10 mouse cellular contexts compared by ENCODE assay signal in genomic region chr17:7521127-7521526, GRCm38 (mm10).
DNase-seq lines count a peak whose midpoint lies in the region; ATAC-seq and TF ChIP-seq lines count a peak whose summit lies in the region.
"Had no signal": no experiment of that assay in that cellular context is flagged by ENCODE, and none has a peak within 500 bp of the region (broad histone marks: within the 10 kb centered on the region; RNA-seq: fewer than 3 reads in every experiment).

No protein-coding gene starts in this region.

- H3K4me1 ChIP-seq in heart, embryonic 10.5 days, result no peaks in the 10 kb centered on the region
- H3K4me1 ChIP-seq in heart, embryonic 11.5 days (ENCODE audit: control insufficient read depth, insufficient read depth, low read length), result no peaks in the 10 kb centered on the region
- no peaks in the 10 kb centered on the region for H3K4me1 ChIP-seq in lung, postnatal 0 days (ENCODE audit: insufficient read depth, low read depth, low read length)
- H3K4me1 ChIP-seq in embryonic facial prominence, embryonic 13.5 days, result peaks cover 23% of the 10 kb centered on the region
- peaks cover 9% of the 10 kb centered on the region for H3K4me1 ChIP-seq in limb, embryonic 10.5 days
- peaks cover 8% of the 10 kb centered on the region; the same call in 1 of the 2 replicates for H3K4me1 ChIP-seq in thymus, adult 2 months (replicated peaks; ENCODE audit: control insufficient read depth, insufficient read depth, low read length)
- H3K4me1 ChIP-seq: megakaryocyte, embryonic 14.5 days had no signal

- no peak overlapping the region for H3K4me2 ChIP-seq in heart, embryonic 11.5 days
- no peak overlapping the region for H3K4me2 ChIP-seq in lung, postnatal 0 days (replicated peaks; ENCODE audit: low read depth, low read length)
- H3K4me2 ChIP-seq in embryonic facial prominence, embryonic 13.5 days, result peak overlapping the region; percentile 22

- no peak for TF ChIP-seq EP300 in lung, postnatal 0 days (IDR thresholded peaks at IDR 0.05)

- H3K36me3 ChIP-seq in heart, embryonic 10.5 days, result no peaks in the 10 kb centered on the region
- no peaks in the 10 kb centered on the region for H3K36me3 ChIP-seq in heart, embryonic 11.5 days (ENCODE audit: control insufficient read depth, insufficient read depth, low read length)
- no peaks in the 10 kb centered on the region for H3K36me3 ChIP-seq in lung, postnatal 0 days (ENCODE audit: insufficient read depth, low read length)
- H3K36me3 ChIP-seq in embryonic facial prominence, embryonic 13.5 days, result no peaks in the 10 kb centered on the region
- no peaks in the 10 kb centered on the region for H3K36me3 ChIP-seq in limb, embryonic 10.5 days
- H3K36me3 ChIP-seq in thymus, adult 2 months (ENCODE audit: control insufficient read depth, insufficient read depth, low read length), result no peaks in the 10 kb centered on the region

- no peak overlapping the region for H3K4me3 ChIP-seq in heart, embryonic 10.5 days
- no peak overlapping the region for H3K4me3 ChIP-seq in heart, embryonic 11.5 days (ENCODE audit: low read depth, low read length)
- H3K4me3 ChIP-seq in lung, postnatal 0 days (ENCODE audit: low read depth, low read length), result no peak overlapping the region
- H3K4me3 ChIP-seq in embryonic facial prominence, embryonic 13.5 days, result no peak overlapping the region
- H3K4me3 ChIP-seq in limb, embryonic 10.5 days, result no peak overlapping the region
- H3K4me3 ChIP-seq in thymus, adult 2 months (ENCODE audit: control insufficient read depth, insufficient read depth, low read length), result no peak overlapping the region

- DNase-seq in heart, embryonic 10.5 days (ENCODE audit: low spot score), result no peak
- DNase-seq in lung, postnatal 0 days (ENCODE audit: low spot score), result no peak
- DNase-seq in lung, postnatal 14 days, result no peak
- no peak for DNase-seq in limb, embryonic 10.5 days (ENCODE audit: low spot score)
- no peak for DNase-seq in layer of hippocampus, adult 11-12 months (ENCODE audit: low spot score)
- no peak for DNase-seq in thymus, adult 2 months
- DNase-seq: gastrocnemius, postnatal 36 days had no signal

- no peak for ATAC-seq in heart, embryonic 11.5 days (replicated peaks; ENCODE audit: insufficient number of reproducible peaks, low FRiP score, low TSS enrichment)
- peak; percentile 37; the same call in 1 of the 2 replicates for ATAC-seq in lung, postnatal 0 days
- peak; percentile 59; the same call in 1 of the 2 replicates for ATAC-seq in embryonic facial prominence, embryonic 13.5 days (ENCODE audit: insufficient number of reproducible peaks, insufficient read depth, low FRiP score, low TSS enrichment, low read depth)

- TF ChIP-seq CTCF in lung, postnatal 0 days (IDR thresholded peaks at IDR 0.05), result no peak
- TF ChIP-seq CTCF in thymus, adult 2 months (IDR thresholded peaks at IDR 0.05; ENCODE audit: borderline replicate concordance, control insufficient read depth, extremely low read depth, insufficient read depth, low read length, poor library complexity), result no peak

- TF ChIP-seq POLR2A in thymus, adult 2 months (IDR thresholded peaks at IDR 0.05; ENCODE audit: control insufficient read depth, extremely low read depth, insufficient read depth, low read length, poor library complexity), result no peak

- H3K9ac ChIP-seq in heart, embryonic 11.5 days (ENCODE audit: low read depth, low read length), result no peak overlapping the region
- no peak overlapping the region for H3K9ac ChIP-seq in lung, postnatal 0 days (replicated peaks; ENCODE audit: low read depth)
- no peak overlapping the region for H3K9ac ChIP-seq in embryonic facial prominence, embryonic 13.5 days

- no peaks in the 10 kb centered on the region for H3K9me3 ChIP-seq in heart, embryonic 10.5 days
- H3K9me3 ChIP-seq in heart, embryonic 11.5 days (replicated peaks; ENCODE audit: control insufficient read depth, low read length), result no peaks in the 10 kb centered on the region
- H3K9me3 ChIP-seq in lung, postnatal 0 days (ENCODE audit: low read length), result no peaks in the 10 kb centered on the region
- H3K9me3 ChIP-seq in embryonic facial prominence, embryonic 13.5 days, result no peaks in the 10 kb centered on the region
- no peaks in the 10 kb centered on the region for H3K9me3 ChIP-seq in limb, embryonic 10.5 days (replicated peaks)

- peak overlapping the region; percentile 56; the same call in 1 of the 2 replicates for H3K27ac ChIP-seq in heart, embryonic 10.5 days
- no peak overlapping the region for H3K27ac ChIP-seq in heart, embryonic 11.5 days (ENCODE audit: low read depth, low read length)
- no peak overlapping the region for H3K27ac ChIP-seq in lung, postnatal 0 days (ENCODE audit: low read length)
- H3K27ac ChIP-seq in embryonic facial prominence, embryonic 13.5 days, result peak overlapping the region; percentile 94
- H3K27ac ChIP-seq in limb, embryonic 10.5 days, result peak overlapping the region; percentile 57; the same call in 1 of the 2 replicates
- no peak overlapping the region for H3K27ac ChIP-seq in thymus, adult 2 months (ENCODE audit: control insufficient read depth, insufficient read depth, low read length)

- 67% methylated on average over 10 of the region's 10 CpGs for WGBS in heart, embryonic 10.5 days
- 62% methylated on average over 10 of the region's 10 CpGs for WGBS in heart, embryonic 11.5 days (ENCODE audit: insufficient replicate concordance)
- 51% methylated on average over 10 of the region's 10 CpGs for WGBS in lung, postnatal 0 days
- WGBS in embryonic facial prominence, embryonic 13.5 days, result 28% methylated on average over 10 of the region's 10 CpGs
- 74% methylated on average over 10 of the region's 10 CpGs for WGBS in limb, embryonic 10.5 days
- 9% methylated on average over 10 of the region's 10 CpGs for WGBS in thymus, adult 2 months

- H3K27me3 ChIP-seq in heart, embryonic 10.5 days (ENCODE audit: insufficient read depth, poor library complexity, severe bottlenecking), result no peaks in the 10 kb centered on the region
- no peaks in the 10 kb centered on the region for H3K27me3 ChIP-seq in heart, embryonic 11.5 days (ENCODE audit: control insufficient read depth, insufficient read depth, low read length)
- H3K27me3 ChIP-seq in lung, postnatal 0 days (replicated peaks; ENCODE audit: insufficient read depth, low read length), result no peaks in the 10 kb centered on the region
- no peaks in the 10 kb centered on the region for H3K27me3 ChIP-seq in embryonic facial prominence, embryonic 13.5 days
- no peaks in the 10 kb centered on the region for H3K27me3 ChIP-seq in limb, embryonic 10.5 days (ENCODE audit: low read depth, poor library complexity, severe bottlenecking)
- H3K27me3 ChIP-seq in thymus, adult 2 months (ENCODE audit: control insufficient read depth, insufficient read depth, low read length), result no peaks in the 10 kb centered on the region
- H3K27me3 ChIP-seq: megakaryocyte, embryonic 14.5 days had no signal

Comparison
In these comparisons a context has a peak if more than half of its experiments do, and no peak if none do; other contexts are left out.
1. H3K27ac ChIP-seq: peak in heart, embryonic 10.5 days (single experiment), embryonic facial prominence, embryonic 13.5 days (single experiment) and limb, embryonic 10.5 days (single experiment); none in heart, embryonic 11.5 days (single experiment), lung, postnatal 0 days (single experiment) and thymus, adult 2 months (single experiment).